ENCODE assay signal across 20 mouse cellular contexts in the genomic region with DNA sequence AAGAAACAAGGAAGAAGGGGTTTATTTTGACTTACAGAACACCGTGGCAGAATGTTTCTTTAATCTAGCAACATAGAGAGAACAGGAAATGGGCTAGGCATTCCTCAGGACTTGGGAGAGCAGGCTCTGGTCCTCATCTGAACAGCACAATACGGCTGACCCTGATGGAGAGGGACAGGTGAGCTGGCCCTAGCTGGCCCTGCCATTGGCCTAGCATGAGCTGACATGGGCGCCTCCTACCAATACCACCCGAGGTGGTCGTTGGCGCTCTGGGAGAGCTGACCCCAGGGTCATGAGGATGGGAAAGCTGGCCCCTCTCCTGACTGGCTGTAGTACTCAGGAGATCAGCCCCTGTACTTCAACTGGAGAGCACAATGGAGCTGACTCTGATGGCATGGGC.
DNase-seq lines count a peak whose midpoint lies in the region; ATAC-seq lines count a peak whose summit lies in the region.
"Had no signal": no experiment of that assay in that cellular context is flagged by ENCODE, and none has a peak within 500 bp of the region (broad histone marks: within the 10 kb centered on the region; RNA-seq: fewer than 3 reads in every experiment).

No protein-coding gene starts in this region.

- 90% methylated on average over 6 of the region's 6 CpGs for WGBS in forebrain, embryonic 14.5 days
- WGBS in forebrain, embryonic 10.5 days = 91% methylated on average over 6 of the region's 6 CpGs
- WGBS in neural tube, embryonic 14.5 days = 93% methylated on average over 6 of the region's 6 CpGs
- WGBS in midbrain, embryonic 13.5 days = 90% methylated on average over 6 of the region's 6 CpGs

- H3K27me3 ChIP-seq in forebrain, embryonic 14.5 days (replicated peaks; ENCODE audit: control insufficient read depth, insufficient read depth, low read length) = no peaks in the 10 kb centered on the region
- no peaks in the 10 kb centered on the region for H3K27me3 ChIP-seq in forebrain, embryonic 10.5 days (ENCODE audit: poor library complexity, severe bottlenecking)
- H3K27me3 ChIP-seq in neural tube, embryonic 14.5 days (ENCODE audit: control insufficient read depth, insufficient read depth, low read length) = no peaks in the 10 kb centered on the region
- H3K27me3 ChIP-seq in midbrain, embryonic 13.5 days = no peaks in the 10 kb centered on the region
- H3K27me3 ChIP-seq: intestine, embryonic 15.5 days; limb, embryonic 12.5 days; neural tube, embryonic 12.5 days had no signal

- no peaks in the 10 kb centered on the region for H3K9me3 ChIP-seq in forebrain, embryonic 14.5 days (replicated peaks; ENCODE audit: control insufficient read depth, low read length)
- H3K9me3 ChIP-seq in forebrain, embryonic 10.5 days = no peaks in the 10 kb centered on the region
- no peaks in the 10 kb centered on the region for H3K9me3 ChIP-seq in neural tube, embryonic 14.5 days (ENCODE audit: control insufficient read depth, low read length)
- H3K9me3 ChIP-seq in midbrain, embryonic 13.5 days = no peaks in the 10 kb centered on the region
- H3K9me3 ChIP-seq: embryonic facial prominence, embryonic 10.5 days; intestine, embryonic 15.5 days; limb, embryonic 12.5 days; neural tube, embryonic 12.5 days had no signal

- DNase-seq in forebrain, embryonic 14.5 days (ENCODE audit: low spot score) = no peak
- no peak for DNase-seq in forebrain, embryonic 10.5 days (ENCODE audit: extremely low spot score, low spot score)
- DNase-seq in neural tube, embryonic 10.5 days (ENCODE audit: extremely low spot score, low spot score) = no peak
- DNase-seq in heart, adult 11 months = no peak
- no peak for DNase-seq in kidney, adult 11 months
- DNase-seq: adrenal gland, postnatal 25 days; cerebellum, adult 9-11 months; gastrocnemius, postnatal 25 days; heart, postnatal 4 days; kidney, adult 9 months; kidney, postnatal 14 days; liver, postnatal 0 days had no signal

- no peak overlapping the region for H3K9ac ChIP-seq in forebrain, embryonic 14.5 days (ENCODE audit: low read length)
- H3K9ac ChIP-seq in neural tube, embryonic 14.5 days (replicated peaks; ENCODE audit: low read depth, low read length) = no peak overlapping the region
- no peak overlapping the region for H3K9ac ChIP-seq in midbrain, embryonic 13.5 days (replicated peaks)
- H3K9ac ChIP-seq: intestine, embryonic 15.5 days; limb, embryonic 12.5 days; liver, postnatal 0 days; neural tube, embryonic 12.5 days had no signal

- H3K4me1 ChIP-seq in forebrain, embryonic 14.5 days (ENCODE audit: control insufficient read depth, insufficient read depth, low read length) = peaks cover 16% of the 10 kb centered on the region
- peaks cover 6% of the 10 kb centered on the region; the same call in 1 of the 2 replicates for H3K4me1 ChIP-seq in forebrain, embryonic 10.5 days
- 0 out of 2 replicates have a peak, but pooled peaks cover 3% of the 10 kb centered on the region for H3K4me1 ChIP-seq in neural tube, embryonic 14.5 days (ENCODE audit: control insufficient read depth, insufficient read depth, low read length)
- H3K4me1 ChIP-seq in midbrain, embryonic 13.5 days (replicated peaks) = peaks cover 12% of the 10 kb centered on the region
- H3K4me1 ChIP-seq: intestine, embryonic 15.5 days; limb, embryonic 12.5 days; neural tube, embryonic 12.5 days had no signal

- H3K4me3 ChIP-seq in forebrain, embryonic 14.5 days (ENCODE audit: low read depth, low read length) = no peak overlapping the region
- H3K4me3 ChIP-seq in forebrain, embryonic 10.5 days = no peak overlapping the region
- no peak overlapping the region for H3K4me3 ChIP-seq in neural tube, embryonic 14.5 days (ENCODE audit: low read depth, low read length)
- no peak overlapping the region for H3K4me3 ChIP-seq in midbrain, embryonic 13.5 days (replicated peaks)
- H3K4me3 ChIP-seq: embryonic facial prominence, embryonic 10.5 days; intestine, embryonic 15.5 days; limb, embryonic 12.5 days; neural tube, embryonic 12.5 days had no signal

- no peak overlapping the region for H3K4me2 ChIP-seq in forebrain, embryonic 14.5 days (ENCODE audit: low read length)
- H3K4me2 ChIP-seq in neural tube, embryonic 14.5 days (ENCODE audit: low read depth, low read length) = no peak overlapping the region
- no peak overlapping the region for H3K4me2 ChIP-seq in midbrain, embryonic 13.5 days (replicated peaks)
- H3K4me2 ChIP-seq: intestine, embryonic 15.5 days; limb, embryonic 12.5 days; liver, embryonic 11.5 days; neural tube, embryonic 12.5 days had no signal

- peak overlapping the region; percentile 30; the same call in 1 of the 2 replicates for H3K27ac ChIP-seq in forebrain, embryonic 14.5 days (ENCODE audit: low read depth, low read length)
- H3K27ac ChIP-seq in forebrain, embryonic 10.5 days = no peak overlapping the region
- no peak overlapping the region for H3K27ac ChIP-seq in neural tube, embryonic 14.5 days (ENCODE audit: low read depth, low read length)
- no peak overlapping the region for H3K27ac ChIP-seq in midbrain, embryonic 13.5 days
- H3K27ac ChIP-seq: embryonic facial prominence, embryonic 10.5 days; intestine, embryonic 15.5 days; limb, embryonic 12.5 days; neural tube, embryonic 12.5 days had no signal

- ATAC-seq in forebrain, embryonic 14.5 days = no peak
- 0 out of 2 replicates have a peak, but pooled peaks have one; percentile 10 for ATAC-seq in neural tube, embryonic 14.5 days (ENCODE audit: low read depth)
- peak; percentile 55 for ATAC-seq in midbrain, embryonic 13.5 days
- ATAC-seq: intestine, embryonic 15.5 days; liver, postnatal 0 days; lung, postnatal 0 days had no signal

- H3K36me3 ChIP-seq in forebrain, embryonic 14.5 days (ENCODE audit: control insufficient read depth, insufficient read depth, low read length) = no peaks in the 10 kb centered on the region
- no peaks in the 10 kb centered on the region for H3K36me3 ChIP-seq in forebrain, embryonic 10.5 days (replicated peaks)
- no peaks in the 10 kb centered on the region for H3K36me3 ChIP-seq in neural tube, embryonic 14.5 days (ENCODE audit: control insufficient read depth, insufficient read depth, low read length)
- no peaks in the 10 kb centered on the region for H3K36me3 ChIP-seq in midbrain, embryonic 13.5 days
- H3K36me3 ChIP-seq: embryonic facial prominence, embryonic 10.5 days; intestine, embryonic 15.5 days; limb, embryonic 12.5 days; neural tube, embryonic 12.5 days had no signal
